Mouse (Mus musculus): ENCODE results near the gene Rab21. TPM values are rescaled to one million over a fixed set of nuclear protein-coding genes. Genes with fewer than 3 reads are reported as not detected.
"Not testable (repeated sequence)": the region's sequence is repeated elsewhere in the genome, so short reads cannot be mapped to it uniquely, and the experiment has no call there.

Gene Rab21
- polyA plus RNA-seq, 1 experiment = 54.3 TPM

GRCm38 (mm10) chr10:115342771-115343425 is 27.5 kb upstream of the Rab21 start:
- Histone ChIP-seq H3K4me3 (ENCODE audit: insufficient read depth, low read depth, low read length) (no peak overlapping the region), H3K27ac (replicated peaks; ENCODE audit: low read depth, low read length) (no peak overlapping the region), H3K4me1 (ENCODE audit: control insufficient read depth, insufficient read depth, insufficient read length, low read length) (no peaks in the 10 kb centered on the region)

- Histone ChIP-seq H3K4me3 (ENCODE audit: insufficient read depth, low read depth, low read length) (no peak overlapping the region), H3K4me1 (ENCODE audit: control insufficient read depth, insufficient read depth, insufficient read length, low read length) (no peaks in the 10 kb centered on the region)
These were observed 24.5 kb upstream of the Rab21 start for GRCm38 (mm10) chr10:115339820-115340328.

DNA sequence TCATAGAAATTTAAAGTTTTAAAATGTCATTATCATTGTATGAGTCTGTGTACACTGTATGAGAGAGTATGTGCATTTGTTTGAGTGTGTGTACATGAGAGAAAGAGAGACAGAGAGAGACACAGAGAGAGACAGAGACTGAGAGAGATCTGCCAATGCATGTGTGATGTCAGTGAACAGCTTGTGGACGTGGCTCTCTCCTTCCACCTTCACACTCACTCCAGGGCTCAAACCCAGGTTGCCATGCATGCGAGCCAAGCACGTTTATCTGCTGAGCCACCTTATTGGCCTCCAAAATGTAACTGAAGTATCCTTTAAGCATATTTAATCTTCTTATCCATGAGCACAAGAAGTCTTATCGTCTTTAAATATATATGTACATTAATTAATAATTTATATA is 21.5 kb upstream of the Rab21 start:
- Histone ChIP-seq H3K4me1 (ENCODE audit: control insufficient read depth, insufficient read depth, insufficient read length, low read length) (no peaks in the 10 kb centered on the region; the same call in 1 of the 2 replicates), H3K4me3 (ENCODE audit: insufficient read depth, low read depth, low read length) (no peak overlapping the region), H3K27ac (replicated peaks; ENCODE audit: low read depth, low read length) (no peak overlapping the region)

More at GRCm38 (mm10) chr10:115339820-115340328, 24.5 kb upstream of the Rab21 start:
- no peak overlapping the region for H3K27ac ChIP-seq (replicated peaks; ENCODE audit: low read depth, low read length)

GRCm38 (mm10) chr10:115333528-115333927 is 18.1 kb upstream of the Rab21 start:
- Histone ChIP-seq H3K4me3 (ENCODE audit: insufficient read depth, low read depth, low read length) (no peak overlapping the region), H3K27ac (replicated peaks; ENCODE audit: low read depth, low read length) (peak overlapping the region; percentile 84; the same call in 1 of the 2 replicates), H3K4me1 (ENCODE audit: control insufficient read depth, insufficient read depth, insufficient read length, low read length) (no peaks in the 10 kb centered on the region; the same call in 1 of the 2 replicates)

- Histone ChIP-seq H3K4me3 (ENCODE audit: insufficient read depth, low read depth, low read length) (no peak overlapping the region), H3K4me1 (ENCODE audit: control insufficient read depth, insufficient read depth, insufficient read length, low read length) (no peaks in the 10 kb centered on the region; the same call in 1 of the 2 replicates), H3K27ac (replicated peaks; ENCODE audit: low read depth, low read length) (peak overlapping the region; percentile 84)
These were observed 17.6 kb upstream of the Rab21 start for GRCm38 (mm10) chr10:115332997-115333396.

GRCm38 (mm10) chr10:115332420-115332952 is 17.1 kb upstream of the Rab21 start:
- H3K4me1 ChIP-seq (ENCODE audit: control insufficient read depth, insufficient read depth, insufficient read length, low read length) = no peaks in the 10 kb centered on the region; the same call in 1 of the 2 replicates
- no peak overlapping the region for H3K4me3 ChIP-seq (ENCODE audit: insufficient read depth, low read depth, low read length)
- H3K27ac ChIP-seq (replicated peaks; ENCODE audit: low read depth, low read length) = peak overlapping the region; percentile 84

DNA sequence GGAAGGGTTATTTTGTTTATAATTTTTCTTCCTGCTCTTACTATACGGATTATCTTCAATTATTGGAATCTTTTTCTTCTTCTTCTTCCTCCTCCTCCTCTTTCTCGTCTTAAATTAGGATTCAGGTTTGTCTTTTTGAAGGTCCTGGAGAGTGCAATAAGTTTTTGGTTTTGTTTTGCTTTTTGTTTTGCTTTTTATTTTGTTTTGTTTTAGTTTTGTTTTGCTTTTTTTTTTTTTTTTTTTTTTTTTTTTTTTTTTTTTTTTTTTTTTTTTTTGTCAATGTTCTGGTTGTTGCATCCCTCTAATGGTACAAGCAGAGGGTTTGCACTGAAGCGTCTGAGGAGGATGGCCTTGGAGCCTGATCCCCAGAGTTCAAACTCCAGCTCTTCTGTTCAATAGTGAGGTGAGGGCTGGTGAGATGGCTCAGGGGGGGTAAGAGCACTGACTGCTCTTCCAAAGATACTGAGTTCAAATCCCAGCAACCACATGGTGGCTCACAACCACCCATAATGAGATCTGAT is 13.7 kb upstream of the Rab21 start:
- no peaks in the 10 kb centered on the region; the same call in 1 of the 2 replicates for H3K4me1 ChIP-seq (ENCODE audit: control insufficient read depth, insufficient read depth, insufficient read length, low read length)
- H3K4me3 ChIP-seq (ENCODE audit: insufficient read depth, low read depth, low read length) = no peak overlapping the region
- no peak overlapping the region; the same call in 1 of the 2 replicates for H3K27ac ChIP-seq (replicated peaks; ENCODE audit: low read depth, low read length)

DNA sequence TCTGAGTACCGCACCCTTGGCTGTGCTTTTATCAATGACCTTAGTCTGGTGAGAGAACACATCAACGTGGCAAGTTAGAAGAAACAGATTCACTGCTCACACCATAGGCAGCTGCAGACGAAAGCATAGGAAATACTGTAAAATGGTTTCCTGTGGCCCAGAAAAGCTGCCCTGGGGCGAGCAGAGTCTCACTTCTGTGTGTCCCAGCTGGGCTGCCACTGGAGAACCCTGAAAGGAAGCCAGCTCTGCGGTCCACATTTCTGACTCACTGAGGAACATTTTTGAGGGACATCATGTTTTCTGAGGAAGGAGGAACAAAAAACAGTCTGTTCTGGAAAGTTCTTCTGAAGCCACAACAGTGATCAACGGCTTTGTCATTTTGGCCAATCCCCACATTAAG is 13.1 kb upstream of the Rab21 start:
- no peaks in the 10 kb centered on the region; the same call in 1 of the 2 replicates for H3K4me1 ChIP-seq (ENCODE audit: control insufficient read depth, insufficient read depth, insufficient read length, low read length)
- no peak overlapping the region for H3K4me3 ChIP-seq (ENCODE audit: insufficient read depth, low read depth, low read length)
- H3K27ac ChIP-seq (replicated peaks; ENCODE audit: low read depth, low read length) = peak overlapping the region; percentile 71

GRCm38 (mm10) chr10:115323295-115323694 is 7.9 kb upstream of the Rab21 start:
- H3K4me3 ChIP-seq (ENCODE audit: insufficient read depth, low read depth, low read length) = no peak overlapping the region
- no peaks in the 10 kb centered on the region for H3K4me1 ChIP-seq (ENCODE audit: control insufficient read depth, insufficient read depth, insufficient read length, low read length)
- no peak overlapping the region for H3K27ac ChIP-seq (replicated peaks; ENCODE audit: low read depth, low read length)

GRCm38 (mm10) chr10:115321317-115322035 is 6.1 kb upstream of the Rab21 start:
- Histone ChIP-seq H3K4me1 (ENCODE audit: control insufficient read depth, insufficient read depth, insufficient read length, low read length) (no peaks in the 10 kb centered on the region), H3K4me3 (ENCODE audit: insufficient read depth, low read depth, low read length) (no peak overlapping the region), H3K27ac (replicated peaks; ENCODE audit: low read depth, low read length) (no peak overlapping the region)

DNA sequence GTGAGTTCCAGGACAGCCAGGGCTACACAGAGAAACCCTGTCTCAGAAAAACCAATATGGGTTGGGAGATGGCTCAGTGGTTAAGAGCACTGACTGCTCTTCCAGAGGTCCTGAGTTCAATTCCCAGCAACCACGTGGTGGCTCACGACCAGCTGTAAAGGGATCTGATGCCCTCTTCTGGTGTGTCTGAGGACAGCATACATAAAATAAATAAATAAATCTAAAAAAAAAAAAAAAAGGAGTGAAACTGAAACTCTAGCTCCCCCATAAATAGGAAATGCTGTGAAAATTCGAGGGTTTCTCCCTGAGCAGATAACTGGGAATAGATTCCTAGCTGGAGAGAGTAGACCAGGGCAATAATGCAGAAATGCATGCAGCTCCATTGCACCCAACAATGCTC is 3.0 kb upstream of the Rab21 start:
- H3K4me1 ChIP-seq (ENCODE audit: control insufficient read depth, insufficient read depth, insufficient read length, low read length); H3K27ac ChIP-seq (replicated peaks; ENCODE audit: low read depth, low read length); H3K4me3 ChIP-seq (ENCODE audit: insufficient read depth, low read depth, low read length): not testable (repeated sequence)

DNA sequence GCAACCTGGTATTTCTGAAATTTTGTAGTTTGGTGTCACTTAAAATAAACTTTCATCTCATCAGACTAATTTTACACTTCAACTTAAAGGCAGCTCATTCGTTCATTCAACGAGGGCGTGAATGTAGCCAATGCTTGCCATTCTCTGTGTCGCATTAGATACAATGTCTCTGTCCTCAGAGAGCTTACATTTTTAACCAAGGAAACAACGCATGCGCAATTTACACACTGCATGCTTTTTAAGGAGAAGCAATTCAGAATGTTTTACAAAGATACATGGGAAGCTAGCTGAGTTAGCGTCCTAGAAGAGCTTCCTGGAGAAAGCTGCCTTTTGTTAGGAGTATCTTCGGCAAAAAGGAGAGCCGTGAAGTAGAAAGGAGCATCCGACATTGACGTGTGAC is 919 bp upstream of the Rab21 start:
- Histone ChIP-seq H3K4me1 (ENCODE audit: control insufficient read depth, insufficient read depth, insufficient read length, low read length) (peaks cover 20% of the 10 kb centered on the region), H3K4me3 (ENCODE audit: insufficient read depth, low read depth, low read length) (peak overlapping the region; percentile 76; the same call in 1 of the 2 replicates), H3K27ac (replicated peaks; ENCODE audit: low read depth, low read length) (0 out of 2 replicates have a peak overlapping the region, but pooled peaks have one; percentile 14)

DNA sequence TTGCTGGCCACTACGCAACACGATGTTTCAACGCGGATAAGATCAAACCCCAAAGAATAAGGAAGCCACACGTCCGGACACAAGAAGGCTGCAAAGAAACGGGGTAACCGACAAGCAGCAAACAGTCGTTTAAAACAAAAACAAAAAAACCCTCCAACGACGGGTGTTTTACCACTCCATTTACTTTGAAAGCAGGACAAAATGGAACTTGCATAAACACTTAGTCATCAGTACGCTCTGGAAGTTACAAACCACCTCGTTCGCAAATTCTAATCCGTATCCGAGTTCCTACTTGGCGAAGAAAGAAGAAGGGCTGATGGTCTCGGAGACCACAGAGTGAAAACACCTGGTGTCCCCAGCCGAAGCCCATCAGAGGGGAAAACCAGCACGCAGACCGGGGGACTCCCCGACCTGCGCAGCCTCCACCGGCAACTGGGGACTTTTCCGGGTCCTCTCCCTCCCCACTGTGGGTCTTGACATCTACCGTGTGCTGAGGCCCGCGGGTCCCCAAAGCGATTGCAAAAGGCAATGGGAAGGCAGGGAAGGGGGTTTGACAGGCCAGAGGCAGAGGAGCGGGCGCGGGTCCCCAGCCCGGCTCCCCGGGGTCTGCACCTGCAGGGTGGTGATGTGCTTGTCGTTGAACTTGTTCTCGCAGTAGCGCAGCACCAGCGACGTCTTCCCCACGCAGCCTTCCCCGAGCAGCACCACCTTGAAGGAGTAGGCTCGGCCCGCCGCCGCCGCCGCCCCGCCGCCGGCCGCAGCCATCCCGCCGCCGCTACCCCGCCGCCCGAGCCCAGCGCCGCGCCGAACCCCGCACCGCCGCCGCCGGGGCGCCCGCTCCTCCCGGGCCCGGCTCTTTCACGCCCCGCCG is 577 bp downstream of the Rab21 start:
- peaks cover 25% of the 10 kb centered on the region for H3K4me1 ChIP-seq (ENCODE audit: control insufficient read depth, insufficient read depth, insufficient read length, low read length)
- peak overlapping the region; percentile 68 for H3K27ac ChIP-seq (replicated peaks; ENCODE audit: low read depth, low read length)
- H3K4me3 ChIP-seq (ENCODE audit: insufficient read depth, low read depth, low read length) = peak overlapping the region; percentile 76

- peak overlapping the region; percentile 76 for H3K4me3 ChIP-seq (ENCODE audit: insufficient read depth, low read depth, low read length)
- peak overlapping the region; percentile 55 for H3K27ac ChIP-seq (replicated peaks; ENCODE audit: low read depth, low read length)
- H3K4me1 ChIP-seq (ENCODE audit: control insufficient read depth, insufficient read depth, insufficient read length, low read length) = peaks cover 26% of the 10 kb centered on the region
These were observed 1.2 kb downstream of the Rab21 start for GRCm38 (mm10) chr10:115314287-115314581.
